Mouse (Mus musculus) hematopoietic stem cell, adult 5-6 weeks (primary cell): ENCODE measurements at regions not wholly inside any gene's neighbourhood (a gene's known extent, or its start where the extent isn't known, plus 50 kb on each side); places are given as distances from the start of the nearest gene placed in this dataset.

ENCODE experiments used
- ATAC-seq, 2 experiments: fragments of 125-278 bp in 1 of 2; replicated peaks in 1 of 2; 2 replicates each; pipeline ENCODE4 v1.8.0; 2016 to 2017; ENCODE audit warnings: inconsistent platforms in 2 of 2, mild to moderate bottlenecking in 2 of 2, moderate number of reproducible peaks in 2 of 2, low read depth in 1 of 2, moderate TSS enrichment in 1 of 2; ENCODE audit not compliant: low FRiP score in 2 of 2, poor library complexity in 2 of 2, severe bottlenecking in 2 of 2, insufficient read depth in 1 of 2, low TSS enrichment in 1 of 2

DNA sequence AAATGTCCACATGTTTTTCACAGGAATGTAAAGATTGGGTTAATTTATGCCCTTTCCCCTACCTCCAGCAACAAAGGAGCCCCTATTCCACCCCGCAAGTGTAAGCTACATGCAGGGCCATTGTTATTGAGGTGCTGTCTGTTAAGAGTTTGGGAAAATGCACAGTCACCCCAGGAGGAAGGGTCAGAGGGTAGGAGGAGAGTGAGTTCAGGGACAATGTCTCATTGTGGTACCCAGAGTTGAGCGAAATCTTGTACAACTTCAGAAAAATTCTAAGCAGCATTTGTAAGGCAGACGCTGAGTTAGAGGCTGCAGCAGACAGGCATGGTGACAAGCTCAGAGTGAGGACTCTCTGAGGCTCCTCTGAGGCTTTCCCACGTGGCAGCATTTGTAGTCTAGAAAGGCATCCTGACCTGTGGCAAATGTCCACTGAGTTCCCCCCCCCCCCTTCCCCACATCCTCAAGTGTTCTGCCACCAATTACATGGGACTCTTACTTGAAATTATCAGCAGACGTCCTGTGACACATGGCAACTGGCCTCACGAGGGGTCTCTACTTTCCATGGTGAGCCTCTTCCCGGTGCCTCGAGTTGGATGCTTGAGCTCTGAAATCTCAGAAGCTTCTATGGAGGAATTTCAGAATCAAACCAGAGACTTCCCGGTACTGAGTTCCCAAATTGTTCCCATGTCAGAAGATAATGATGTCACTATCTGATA is 57.8 kb upstream of the Cops8 start:
- no peak for ATAC-seq

DNA sequence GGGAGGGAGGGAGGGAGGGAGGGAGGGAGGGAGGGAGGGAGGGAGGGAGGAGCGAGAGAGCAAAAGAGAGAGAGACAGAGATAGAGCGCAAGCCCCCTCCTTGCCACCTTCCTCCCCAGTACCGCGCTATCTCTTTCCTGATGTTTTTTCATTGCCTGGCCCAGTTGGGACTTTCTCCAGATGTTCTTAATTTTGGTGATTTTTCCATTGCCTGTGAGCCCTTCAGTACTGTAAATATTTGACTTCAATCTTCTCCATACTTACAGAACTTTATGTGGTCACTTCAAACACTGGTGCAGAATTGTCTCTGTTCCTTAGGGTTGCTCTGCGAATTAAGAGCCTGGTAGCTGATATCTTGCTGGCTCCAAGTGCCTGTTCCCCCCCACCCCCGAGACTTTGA is 50.1 kb upstream of the Cops8 start:
- ATAC-seq: no peak
